Mouse (Mus musculus) ovary, adult 10 weeks (tissue): ENCODE data around the gene Cc2d1b. TPM values are rescaled to one million over a fixed set of nuclear protein-coding genes. Genes with fewer than 3 reads are reported as not detected.

Experiments
- polyA plus RNA-seq: library from polyadenylated mRNA; stranded (reverse); fragments of 350-450 nt; fragmentation: Illumina TruSeq; extraction: RNeasy Lipid Tissue Mini Kit (QIAGEN cat#74804); gene quantifications from one replicate; pipeline ENCODE4 v1.2.3, GENCODE M21; 2014

The Cc2d1b gene
- polyA plus RNA-seq, result 46.4 TPM

DNA sequence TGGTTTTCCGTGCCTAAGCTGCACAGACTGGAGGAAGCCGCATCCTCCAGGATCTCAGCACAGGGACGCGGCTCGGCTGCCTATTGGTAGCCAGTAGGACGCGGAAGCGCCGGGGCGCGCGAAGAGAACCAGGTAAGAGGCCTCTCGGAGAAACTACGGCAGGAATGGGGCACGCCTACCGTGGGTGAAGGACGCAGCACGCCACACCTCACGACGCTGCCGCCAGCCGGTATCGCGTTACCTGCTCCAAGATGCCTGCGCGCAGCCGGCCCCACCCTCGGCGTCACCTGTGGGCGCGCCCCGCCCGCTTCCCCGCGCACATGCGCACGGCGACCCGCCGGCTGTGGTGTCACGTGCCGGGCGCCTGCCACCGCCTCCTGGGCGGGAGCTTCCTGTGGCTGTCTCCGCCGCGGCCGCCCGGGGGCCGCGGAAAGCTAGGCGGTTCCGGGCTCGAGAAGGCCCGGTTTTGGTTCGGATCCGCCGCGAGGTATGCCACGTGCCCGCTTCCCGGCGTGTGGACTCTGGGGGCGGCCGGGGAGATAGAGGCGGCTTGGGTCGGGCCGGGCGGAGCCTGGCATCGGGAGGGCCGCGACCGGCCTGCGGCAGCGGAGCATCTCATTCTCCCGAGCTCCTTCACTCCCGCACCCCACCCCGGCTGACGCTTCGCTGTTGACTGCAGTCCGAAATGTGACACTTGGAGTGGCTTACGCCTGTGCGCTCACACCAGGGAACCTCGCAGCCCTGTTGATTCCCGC, at the start of gene Cc2d1b:
Gene Cc2d1b (plus strand): TSS at position 354 of the 755 bp plus-strand sequence.

GRCm38 (mm10) chr4:108578840-108579742, 40.6 kb upstream of the Cc2d1b start, which contains the start of the genes Prpf38a and Orc1:
TSS of gene Prpf38a (minus strand) at chr4:108579336.
TSS of gene Orc1 (plus strand) at chr4:108579423.

Other genes with a start within 250 kb of the Cc2d1b start
- not detected for gene Shisal2a, start 236.6 kb upstream of the Cc2d1b start, polyA plus RNA-seq
- gene Gpx7, start 213.0 kb upstream of the Cc2d1b start, polyA plus RNA-seq, result 9.2 TPM
- gene Tut4, start 160.5 kb upstream of the Cc2d1b start, polyA plus RNA-seq, result 418 TPM
- gene Prpf38a, start 40.6 kb upstream of the Cc2d1b start, polyA plus RNA-seq, result 82.1 TPM
- gene Orc1, start 40.5 kb upstream of the Cc2d1b start, polyA plus RNA-seq, result 7.4 TPM
- gene 3110021N24Rik, start 99.7 kb downstream of the Cc2d1b start, polyA plus RNA-seq, result 0.34 TPM
- gene Zfyve9, start 160.9 kb downstream of the Cc2d1b start, polyA plus RNA-seq, result 85.1 TPM
- 350 TPM for gene Btf3l4, start 213.7 kb downstream of the Cc2d1b start, polyA plus RNA-seq
- 63.4 TPM for gene Txndc12, start 214.7 kb downstream of the Cc2d1b start, polyA plus RNA-seq
- 25.3 TPM for gene Kti12, start 227.8 kb downstream of the Cc2d1b start, polyA plus RNA-seq
- not detected for gene A730015C16Rik, start 228.7 kb downstream of the Cc2d1b start, polyA plus RNA-seq